Mouse (Mus musculus): ENCODE measurements at regions not wholly inside any gene's neighbourhood (a gene's known extent, or its start where the extent isn't known, plus 50 kb on each side); places are given as distances from the start of the nearest gene placed in this dataset.
A peak's percentile ranks its signal among the peaks of the same experiment; 100 is the strongest.

GRCm38 (mm10) chr1:88786066-88786465, 84.0 kb upstream of the Arl4c start:
- H3K36me3 ChIP-seq (ENCODE audit: control insufficient read depth, insufficient read depth, low read length, poor library complexity, severe bottlenecking) = no peaks in the 10 kb centered on the region
- H3K27ac ChIP-seq (ENCODE audit: insufficient read depth, low read length) = no peak overlapping the region
- H3K9ac ChIP-seq (ENCODE audit: low read depth, poor library complexity, severe bottlenecking) = no peak overlapping the region
- TF ChIP-seq CTCF (IDR thresholded peaks at IDR 0.05; ENCODE audit: low read depth, low read length) = no peak
- no peak for TF ChIP-seq POLR2A (IDR thresholded peaks at IDR 0.05; ENCODE audit: insufficient read depth, low read length)
- TF ChIP-seq EP300 (IDR thresholded peaks at IDR 0.05; ENCODE audit: insufficient read depth, low read depth, low read length) = no peak
- no peaks in the 10 kb centered on the region; the same call in 1 of the 2 replicates for H3K9me3 ChIP-seq (replicated peaks; ENCODE audit: control insufficient read depth, insufficient read depth, low read length, poor library complexity, severe bottlenecking)
- H3K27me3 ChIP-seq (ENCODE audit: control insufficient read depth, insufficient read depth, low read length, poor library complexity, severe bottlenecking) = no peaks in the 10 kb centered on the region
- no peaks in the 10 kb centered on the region for H3K4me1 ChIP-seq (ENCODE audit: control insufficient read depth, insufficient read depth, low read length)
- H3K4me3 ChIP-seq (ENCODE audit: low read depth, low read length) = no peak overlapping the region

GRCm38 (mm10) chr1:88790674-88791073, 88.7 kb upstream of the Arl4c start:
- H3K27ac ChIP-seq (ENCODE audit: insufficient read depth, low read length) = no peak overlapping the region
- no peak overlapping the region for H3K9ac ChIP-seq (ENCODE audit: low read depth, poor library complexity, severe bottlenecking)
- no peaks in the 10 kb centered on the region; the same call in 1 of the 2 replicates for H3K9me3 ChIP-seq (replicated peaks; ENCODE audit: control insufficient read depth, insufficient read depth, low read length, poor library complexity, severe bottlenecking)
- H3K27me3 ChIP-seq (ENCODE audit: control insufficient read depth, insufficient read depth, low read length, poor library complexity, severe bottlenecking) = no peaks in the 10 kb centered on the region
- no peak overlapping the region for H3K4me3 ChIP-seq (ENCODE audit: low read depth, low read length)
- no peak for TF ChIP-seq POLR2A (IDR thresholded peaks at IDR 0.05; ENCODE audit: insufficient read depth, low read length)
- TF ChIP-seq CTCF (IDR thresholded peaks at IDR 0.05; ENCODE audit: low read depth, low read length) = no peak
- TF ChIP-seq EP300 (IDR thresholded peaks at IDR 0.05; ENCODE audit: insufficient read depth, low read depth, low read length) = no peak
- H3K4me1 ChIP-seq (ENCODE audit: control insufficient read depth, insufficient read depth, low read length) = no peaks in the 10 kb centered on the region
- H3K36me3 ChIP-seq (ENCODE audit: control insufficient read depth, insufficient read depth, low read length, poor library complexity, severe bottlenecking) = no peaks in the 10 kb centered on the region

DNA sequence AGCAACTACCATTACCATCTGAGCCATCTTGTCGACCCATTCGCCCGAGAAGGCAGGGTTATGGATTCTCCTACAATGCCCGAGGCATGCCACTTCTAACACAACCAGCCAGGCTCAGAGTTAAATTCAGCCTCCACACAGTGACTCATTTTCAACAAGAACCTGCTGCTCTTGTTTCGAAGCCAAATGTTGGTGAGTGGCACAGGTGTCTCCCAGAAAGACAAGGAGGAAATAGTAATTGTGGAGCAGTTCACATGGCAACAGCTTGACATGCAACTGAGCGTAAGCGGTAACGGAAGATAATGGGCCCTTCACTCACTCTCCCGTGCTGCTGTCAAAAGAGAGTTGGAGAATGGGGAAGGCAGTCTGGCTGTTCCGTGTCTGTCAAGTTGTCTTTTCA, 92.9 kb upstream of the Arl4c start:
- Histone ChIP-seq H3K27me3 (ENCODE audit: control insufficient read depth, insufficient read depth, low read length, poor library complexity, severe bottlenecking) (no peaks in the 10 kb centered on the region), H3K9ac (ENCODE audit: low read depth, poor library complexity, severe bottlenecking) (no peak overlapping the region), H3K4me3 (ENCODE audit: low read depth, low read length) (no peak overlapping the region), H3K36me3 (ENCODE audit: control insufficient read depth, insufficient read depth, low read length, poor library complexity, severe bottlenecking) (no peaks in the 10 kb centered on the region), H3K4me1 (ENCODE audit: control insufficient read depth, insufficient read depth, low read length) (peaks cover 4% of the 10 kb centered on the region), H3K9me3 (replicated peaks; ENCODE audit: control insufficient read depth, insufficient read depth, low read length, poor library complexity, severe bottlenecking) (no peaks in the 10 kb centered on the region), H3K27ac (ENCODE audit: insufficient read depth, low read length) (no peak overlapping the region)
- TF ChIP-seq POLR2A (IDR thresholded peaks at IDR 0.05; ENCODE audit: insufficient read depth, low read length) = no peak
- TF ChIP-seq EP300 (IDR thresholded peaks at IDR 0.05; ENCODE audit: insufficient read depth, low read depth, low read length) = no peak
- no peak for TF ChIP-seq CTCF (IDR thresholded peaks at IDR 0.05; ENCODE audit: low read depth, low read length)

DNA sequence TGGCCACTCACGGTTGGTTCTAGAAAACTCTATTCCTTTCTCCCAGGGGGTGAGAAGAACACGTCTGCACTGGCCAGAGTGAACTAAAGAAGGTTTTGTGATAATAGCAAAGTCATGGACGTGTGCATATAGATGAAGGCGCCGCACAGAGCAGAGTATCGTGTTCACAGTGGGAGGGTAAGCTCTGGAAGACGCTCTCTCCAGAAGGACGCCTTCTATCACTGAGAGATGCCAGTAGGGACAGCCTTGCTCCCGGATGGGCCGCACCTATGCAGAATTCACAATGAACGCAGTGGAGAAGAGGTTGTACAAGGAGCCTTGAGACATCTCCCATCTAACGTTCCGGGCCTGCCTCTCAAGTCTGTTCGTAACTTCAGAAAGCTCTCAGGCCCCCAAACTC, 96.5 kb upstream of the Arl4c start:
- Histone ChIP-seq H3K4me3 (ENCODE audit: low read depth, low read length) (no peak overlapping the region), H3K27ac (ENCODE audit: insufficient read depth, low read length) (peak overlapping the region; percentile 89; the same call in 1 of the 2 replicates), H3K4me1 (ENCODE audit: control insufficient read depth, insufficient read depth, low read length) (peaks cover 5% of the 10 kb centered on the region), H3K9me3 (replicated peaks; ENCODE audit: control insufficient read depth, insufficient read depth, low read length, poor library complexity, severe bottlenecking) (no peaks in the 10 kb centered on the region), H3K9ac (ENCODE audit: low read depth, poor library complexity, severe bottlenecking) (no peak overlapping the region), H3K36me3 (ENCODE audit: control insufficient read depth, insufficient read depth, low read length, poor library complexity, severe bottlenecking) (no peaks in the 10 kb centered on the region), H3K27me3 (ENCODE audit: control insufficient read depth, insufficient read depth, low read length, poor library complexity, severe bottlenecking) (no peaks in the 10 kb centered on the region)
- no peak for TF ChIP-seq POLR2A (IDR thresholded peaks at IDR 0.05; ENCODE audit: insufficient read depth, low read length)
- TF ChIP-seq EP300 (IDR thresholded peaks at IDR 0.05; ENCODE audit: insufficient read depth, low read depth, low read length) = no peak
- TF ChIP-seq CTCF (IDR thresholded peaks at IDR 0.05; ENCODE audit: low read depth, low read length) = no peak

DNA sequence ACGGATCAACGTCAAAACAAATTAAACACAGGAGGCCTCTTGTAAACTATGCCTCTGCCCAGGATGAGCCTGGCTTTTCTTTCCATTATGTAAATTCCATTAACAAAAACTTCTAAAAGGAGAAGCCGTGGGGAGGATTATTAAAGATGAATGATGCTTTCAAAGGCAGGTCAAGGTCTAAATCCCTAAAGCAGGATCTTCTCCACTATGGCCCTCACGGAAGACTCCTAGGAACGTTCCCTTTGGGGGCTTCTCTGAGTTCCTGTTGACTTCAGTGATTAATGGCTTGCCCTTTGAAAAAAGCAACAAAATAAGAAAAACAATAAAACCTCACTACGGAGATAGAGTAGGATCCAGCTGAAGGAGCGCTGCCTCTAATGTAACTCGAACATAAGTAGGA, 96.9 kb upstream of the Arl4c start:
- Histone ChIP-seq H3K4me3 (ENCODE audit: low read depth, low read length) (no peak overlapping the region), H3K9me3 (replicated peaks; ENCODE audit: control insufficient read depth, insufficient read depth, low read length, poor library complexity, severe bottlenecking) (no peaks in the 10 kb centered on the region), H3K4me1 (ENCODE audit: control insufficient read depth, insufficient read depth, low read length) (peaks cover 5% of the 10 kb centered on the region), H3K9ac (ENCODE audit: low read depth, poor library complexity, severe bottlenecking) (no peak overlapping the region), H3K36me3 (ENCODE audit: control insufficient read depth, insufficient read depth, low read length, poor library complexity, severe bottlenecking) (no peaks in the 10 kb centered on the region), H3K27ac (ENCODE audit: insufficient read depth, low read length) (peak overlapping the region; percentile 89; the same call in 1 of the 2 replicates), H3K27me3 (ENCODE audit: control insufficient read depth, insufficient read depth, low read length, poor library complexity, severe bottlenecking) (no peaks in the 10 kb centered on the region)
- TF ChIP-seq CTCF (IDR thresholded peaks at IDR 0.05; ENCODE audit: low read depth, low read length) (no peak), POLR2A (IDR thresholded peaks at IDR 0.05; ENCODE audit: insufficient read depth, low read length) (no peak), EP300 (IDR thresholded peaks at IDR 0.05; ENCODE audit: insufficient read depth, low read depth, low read length) (no peak)

GRCm38 (mm10) chr1:88799343-88799742, 97.3 kb upstream of the Arl4c start:
- Histone ChIP-seq H3K27ac (ENCODE audit: insufficient read depth, low read length) (peak overlapping the region; percentile 89), H3K36me3 (ENCODE audit: control insufficient read depth, insufficient read depth, low read length, poor library complexity, severe bottlenecking) (no peaks in the 10 kb centered on the region), H3K4me3 (ENCODE audit: low read depth, low read length) (no peak overlapping the region), H3K4me1 (ENCODE audit: control insufficient read depth, insufficient read depth, low read length) (peaks cover 5% of the 10 kb centered on the region), H3K9ac (ENCODE audit: low read depth, poor library complexity, severe bottlenecking) (peak overlapping the region; percentile 45; the same call in 1 of the 2 replicates), H3K27me3 (ENCODE audit: control insufficient read depth, insufficient read depth, low read length, poor library complexity, severe bottlenecking) (no peaks in the 10 kb centered on the region), H3K9me3 (replicated peaks; ENCODE audit: control insufficient read depth, insufficient read depth, low read length, poor library complexity, severe bottlenecking) (no peaks in the 10 kb centered on the region)
- TF ChIP-seq POLR2A (IDR thresholded peaks at IDR 0.05; ENCODE audit: insufficient read depth, low read length) (no peak), EP300 (IDR thresholded peaks at IDR 0.05; ENCODE audit: insufficient read depth, low read depth, low read length) (peak; percentile 52; the same call in 1 of the 2 replicates)

Measured in ES-Bruce4 (cell line).